Mouse (Mus musculus) E14TG2a.4 (cell line): ENCODE results near the gene 2700097O09Rik.
"Not testable (repeated sequence)": the region's sequence is repeated elsewhere in the genome, so short reads cannot be mapped to it uniquely, and the experiment has no call there.

Experiments used
- H3K27me3 ChIP-seq: 2 replicates; pipeline ENCODE4 v1.6.1; 2014; ENCODE audit warnings: low read length, control low read depth; ENCODE audit not compliant: insufficient read depth
- H3K36me3 ChIP-seq: 2 replicates; pipeline ENCODE4 v1.6.1; 2014; ENCODE audit warnings: low read length, control low read depth; ENCODE audit not compliant: insufficient read depth
- H3K4me1 ChIP-seq: replicated peaks from 2 replicates; pipeline ENCODE4 v1.6.1; 2014; ENCODE audit warnings: low read depth, low read length, control low read depth
- H3K4me3 ChIP-seq: replicated peaks from 2 replicates; pipeline ENCODE4 v1.5.1; 2014; ENCODE audit warnings: mild to moderate bottlenecking, low read length
- H3K9me3 ChIP-seq: 2 replicates; pipeline ENCODE4 v1.6.1; 2014; ENCODE audit warnings: low read length, control low read depth
- CTCF ChIP-seq: conservative IDR thresholded peaks from 2 replicates; pipeline ENCODE4 v1.5.1; 2014; ENCODE audit warnings: low read length
- NANOG ChIP-seq: IDR thresholded peaks from 2 replicates; pipeline ENCODE4 v1.6.1; 2014; ENCODE audit warnings: borderline replicate concordance, low read length, mixed read lengths
- POU5F1 ChIP-seq: IDR thresholded peaks from 2 replicates; pipeline ENCODE4 v1.6.1; 2014; ENCODE audit warnings: low read length, borderline replicate concordance

Gene 2700097O09Rik

DNA sequence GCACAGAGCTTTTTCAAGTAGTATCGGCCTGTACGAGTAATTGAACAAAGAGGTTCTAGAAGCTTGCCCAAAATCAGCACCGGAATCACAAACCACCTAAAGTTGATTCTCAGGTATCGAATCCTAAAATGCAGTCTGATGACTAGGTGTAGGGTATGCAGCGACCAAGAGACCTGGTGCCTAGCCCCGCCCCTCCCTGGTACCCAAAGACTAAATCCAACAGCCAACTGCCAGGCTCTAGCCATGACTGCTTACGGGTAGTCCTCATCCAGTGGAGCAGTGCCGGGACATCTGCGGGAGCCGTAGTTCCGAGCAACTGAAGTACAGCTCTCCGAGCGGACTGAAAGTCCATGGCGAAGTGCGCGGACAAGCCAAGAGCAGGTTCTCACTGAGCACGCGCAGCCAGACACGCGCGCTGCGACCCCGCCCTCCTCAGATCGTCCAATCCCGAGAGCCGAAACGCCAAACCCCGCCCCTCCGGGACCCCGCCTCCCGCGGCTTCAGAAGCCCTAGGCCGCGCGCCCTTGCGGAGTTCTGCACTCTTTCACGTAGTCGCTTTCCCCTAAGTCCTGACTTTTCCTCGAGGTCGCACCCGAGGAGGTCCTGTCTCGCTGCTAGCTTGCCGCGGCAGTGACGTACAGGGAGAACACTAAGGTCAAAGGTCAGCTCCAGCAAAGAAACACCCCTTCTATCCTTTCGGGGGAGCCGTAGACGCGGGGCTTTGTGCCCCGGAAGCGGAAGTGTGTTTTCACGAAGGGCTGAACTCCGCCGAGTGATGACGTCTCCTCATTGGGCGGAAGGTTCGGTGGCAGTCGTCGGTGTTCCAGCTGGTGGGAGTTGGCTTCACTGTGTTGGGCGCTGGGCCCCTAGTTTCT, at the start of gene 2700097O09Rik, which contains the start of gene Srp54a:
2700097O09Rik (minus strand) TSS at position 385 of the 875 bp plus-strand sequence.
Srp54a (plus strand) TSS at position 537 of the 875 bp plus-strand sequence.
- peaks cover 20% of the 10 kb centered on the region for H3K36me3 ChIP-seq
- H3K9me3 ChIP-seq, H3K27me3 ChIP-seq: not testable (repeated sequence)
- peaks cover 12% of the 10 kb centered on the region for H3K4me1 ChIP-seq
- peak within 1 kb of the TSS; percentile 91 for H3K4me3 ChIP-seq

DNA sequence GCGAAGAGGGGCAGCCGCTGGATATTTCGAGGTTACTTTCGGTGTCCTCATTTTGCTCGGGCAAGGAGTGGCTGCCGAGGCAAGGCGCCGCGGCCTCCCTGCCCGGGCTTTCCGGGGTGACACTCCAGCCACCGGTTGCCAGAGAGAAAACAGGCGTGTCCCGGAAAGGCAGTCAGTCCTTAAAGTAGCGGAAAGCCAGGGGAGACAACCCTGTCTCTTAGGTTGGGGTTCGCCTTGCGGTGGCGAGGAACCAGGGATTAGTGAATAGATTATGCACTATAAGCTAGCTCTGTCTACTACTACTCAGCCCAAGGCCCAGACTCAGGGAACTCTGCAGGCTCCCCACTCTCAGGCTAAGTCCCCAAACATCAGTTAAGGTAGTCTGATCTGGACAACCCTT, 44.8 kb upstream of the 2700097O09Rik start:
- not testable (repeated sequence) for H3K9me3 ChIP-seq, H3K36me3 ChIP-seq, H3K27me3 ChIP-seq, H3K4me1 ChIP-seq, H3K4me3 ChIP-seq

DNA sequence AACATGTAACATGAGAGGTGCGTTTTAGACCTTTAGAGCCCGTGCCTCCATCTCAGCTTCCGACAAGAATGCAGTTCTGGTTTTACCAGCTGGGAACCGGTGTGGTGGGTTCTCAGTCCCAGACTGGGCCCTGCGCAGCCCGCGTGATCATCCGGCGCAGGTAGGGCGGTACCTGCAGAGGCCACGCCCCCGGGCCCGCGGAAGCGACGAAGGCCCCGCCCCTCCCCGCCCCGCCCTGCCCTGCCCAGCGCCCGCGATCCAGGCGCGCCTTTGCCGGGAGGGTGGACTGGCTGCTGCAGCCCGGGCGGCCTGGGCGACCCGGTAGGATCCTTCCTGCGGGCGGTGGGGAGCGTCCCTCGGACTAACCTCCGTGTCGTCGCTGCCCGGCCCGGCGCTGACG, 44.3 kb upstream of the 2700097O09Rik start, which contains the start of gene Fam177a:
Fam177a (plus strand) TSS at position 228 of the 400 bp plus-strand sequence.
- not testable (repeated sequence) for H3K27me3 ChIP-seq, H3K36me3 ChIP-seq, H3K9me3 ChIP-seq, H3K4me3 ChIP-seq, H3K4me1 ChIP-seq

DNA sequence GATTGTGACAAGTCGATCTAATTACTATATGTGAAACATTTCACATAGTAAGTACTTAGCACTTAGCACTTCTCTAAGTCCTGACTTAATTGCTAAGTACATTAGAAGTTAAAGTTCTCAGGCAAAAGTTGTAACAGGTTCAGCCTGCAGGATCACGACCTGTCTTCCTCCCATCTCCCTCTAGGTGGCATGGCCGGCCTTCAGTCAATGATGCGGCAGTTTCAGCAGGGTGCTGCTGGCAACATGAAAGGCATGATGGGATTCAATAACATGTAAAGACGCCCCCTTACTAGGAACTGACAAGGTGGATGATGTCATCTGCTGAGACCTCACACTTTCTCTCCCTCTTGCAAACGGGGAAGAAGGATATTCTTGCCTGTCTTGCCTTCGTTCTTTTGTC, 32.7 kb upstream of the 2700097O09Rik start:
- H3K27me3 ChIP-seq, H3K4me3 ChIP-seq, H3K36me3 ChIP-seq, H3K4me1 ChIP-seq, H3K9me3 ChIP-seq: not testable (repeated sequence)

DNA sequence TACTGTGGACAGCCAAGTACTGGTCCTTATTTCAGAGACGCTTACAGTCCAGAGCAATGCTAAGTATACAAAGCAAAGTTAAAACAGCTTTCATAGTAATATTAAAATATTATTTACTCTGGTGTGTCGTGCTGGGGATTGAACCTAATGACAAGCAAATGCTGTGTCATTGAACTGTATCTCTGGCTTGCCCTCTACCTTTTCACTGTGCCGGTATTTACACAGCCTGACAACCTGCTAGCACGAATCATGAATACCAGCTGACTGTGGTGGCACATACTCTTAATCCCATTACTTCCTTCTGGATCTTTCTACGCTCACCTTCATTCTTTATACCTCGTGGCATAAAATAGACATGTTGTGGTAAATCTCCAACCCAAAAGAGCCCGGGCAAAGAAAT, 12.2 kb upstream of the 2700097O09Rik start:
- H3K36me3 ChIP-seq, H3K4me1 ChIP-seq, H3K9me3 ChIP-seq, H3K4me3 ChIP-seq, H3K27me3 ChIP-seq: not testable (repeated sequence)

DNA sequence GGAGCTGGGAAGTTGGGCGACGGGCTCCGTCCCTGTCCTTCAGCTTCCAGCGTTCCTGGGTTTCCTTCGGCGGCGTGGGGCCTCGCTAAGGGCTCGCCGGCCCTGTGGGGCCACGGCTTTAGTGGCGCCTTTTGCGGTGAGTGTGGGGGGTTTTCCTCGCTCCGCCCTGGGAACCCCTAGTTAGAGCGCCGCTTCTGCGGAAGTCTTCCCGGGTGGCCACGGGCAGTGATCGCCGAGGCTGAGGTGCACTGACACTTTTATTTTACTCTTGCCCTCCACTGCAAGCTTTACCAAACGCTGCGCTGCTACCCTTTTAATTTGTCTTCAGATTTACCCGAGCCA, 662 bp upstream of the 2700097O09Rik start:
- Histone ChIP-seq H3K36me3 (peaks cover 20% of the 10 kb centered on the region), H3K4me1 (peaks cover 12% of the 10 kb centered on the region), H3K4me3 (peak overlapping the region; percentile 91)
- H3K27me3 ChIP-seq, H3K9me3 ChIP-seq: not testable (repeated sequence)

DNA sequence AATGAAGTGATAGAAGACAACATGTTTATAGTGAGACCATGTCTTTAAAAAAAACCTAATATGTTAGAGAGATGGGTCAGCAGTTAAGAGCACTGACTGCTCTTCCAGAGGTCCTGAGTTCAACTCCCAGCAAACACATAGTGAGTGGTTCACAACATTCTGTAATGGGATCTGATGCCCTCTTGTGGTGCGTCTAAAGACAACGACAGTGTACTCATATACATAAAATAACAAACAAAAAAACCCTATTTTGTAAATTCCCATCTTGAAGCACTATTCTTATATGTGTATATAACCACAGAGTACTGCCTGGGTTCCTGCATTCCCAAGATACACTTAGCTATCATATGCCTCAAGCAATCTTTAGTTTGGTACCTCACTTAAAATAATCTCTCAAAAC, 1.2 kb downstream of the 2700097O09Rik start:
- H3K9me3 ChIP-seq, H3K27me3 ChIP-seq: not testable (repeated sequence)
- peaks cover 20% of the 10 kb centered on the region for H3K36me3 ChIP-seq
- H3K4me1 ChIP-seq, result peaks cover 12% of the 10 kb centered on the region
- H3K4me3 ChIP-seq, result peak overlapping the region; percentile 91

DNA sequence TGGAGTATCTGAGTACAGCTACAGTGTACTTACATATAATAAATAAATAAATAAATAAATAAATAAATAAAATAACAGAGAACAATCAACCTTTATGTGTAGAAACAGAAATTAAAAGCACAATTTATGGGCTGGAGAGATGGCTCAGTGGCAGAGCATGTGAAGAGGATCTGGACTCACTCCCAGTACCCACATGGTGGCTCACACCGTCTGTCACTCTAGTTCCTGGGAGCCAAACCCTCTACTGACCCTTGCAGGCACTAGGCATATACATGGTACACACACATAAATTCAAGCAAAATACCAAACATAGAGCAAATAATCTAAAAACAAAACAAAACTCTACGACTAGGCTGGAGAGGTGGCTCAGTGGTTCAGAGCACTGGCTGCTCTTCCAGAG, 4.6 kb downstream of the 2700097O09Rik start:
- Histone ChIP-seq H3K27me3 (no peaks in the 10 kb centered on the region), H3K9me3 (no peaks in the 10 kb centered on the region), H3K4me3 (no peak overlapping the region), H3K4me1 (peaks cover 20% of the 10 kb centered on the region), H3K36me3 (peaks cover 20% of the 10 kb centered on the region)
- TF ChIP-seq POU5F1, result no peak

DNA sequence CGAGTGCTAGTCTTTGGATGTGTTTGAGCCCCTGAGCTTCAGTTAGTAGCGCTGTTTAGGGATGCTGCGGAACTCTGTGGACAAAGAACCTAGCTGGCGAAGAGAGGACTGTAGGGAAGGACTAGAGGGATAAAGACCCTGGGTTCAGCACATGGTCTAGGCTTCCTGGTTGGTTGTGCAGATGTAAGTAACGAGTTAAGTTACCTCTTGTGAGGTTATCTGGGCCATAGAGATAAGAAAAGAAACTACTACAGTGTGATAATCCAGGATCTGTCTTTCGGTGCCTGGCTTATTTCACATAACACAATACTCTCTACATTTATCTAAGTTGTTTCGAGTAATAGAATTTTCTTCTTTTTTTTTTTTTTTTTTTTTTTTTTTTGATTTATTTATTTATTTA, 6.2 kb downstream of the 2700097O09Rik start:
- Histone ChIP-seq H3K27me3 (no peaks in the 10 kb centered on the region), H3K4me3 (no peak overlapping the region), H3K36me3 (peaks cover 20% of the 10 kb centered on the region), H3K4me1 (0 out of 2 replicates have a peak, but pooled peaks cover 11% of the 10 kb centered on the region), H3K9me3 (no peaks in the 10 kb centered on the region)
- TF ChIP-seq NANOG (no peak), POU5F1 (no peak), CTCF (no peak)

DNA sequence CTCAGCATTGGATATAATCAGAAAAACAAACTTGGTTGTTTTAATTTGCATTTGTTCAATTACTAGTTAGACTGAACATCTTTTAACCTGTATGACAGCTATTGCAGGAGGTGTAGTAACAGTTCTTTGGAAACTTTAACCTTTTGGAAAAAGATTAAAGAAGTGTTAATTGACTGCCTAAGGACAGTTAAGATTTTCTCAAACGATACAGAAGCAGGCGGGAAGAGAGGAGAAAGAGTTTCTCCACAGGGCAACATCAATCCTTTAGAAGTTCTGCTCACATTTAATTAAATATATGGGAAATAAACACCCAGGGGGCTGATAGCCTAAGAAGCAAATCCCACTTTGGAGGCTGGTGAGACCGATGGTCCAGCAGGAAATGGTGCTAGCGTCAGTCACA, 7.4 kb downstream of the 2700097O09Rik start:
- H3K27me3 ChIP-seq, result no peaks in the 10 kb centered on the region
- peaks cover 22% of the 10 kb centered on the region for H3K36me3 ChIP-seq
- no peak overlapping the region for H3K4me3 ChIP-seq
- 0 out of 2 replicates have a peak, but pooled peaks cover 9% of the 10 kb centered on the region for H3K4me1 ChIP-seq
- TF ChIP-seq CTCF, result no peak
- no peak for TF ChIP-seq NANOG
- no peak for TF ChIP-seq POU5F1
- no peaks in the 10 kb centered on the region for H3K9me3 ChIP-seq
